Mouse (Mus musculus) kidney, adult 2 months (tissue): ENCODE measurements around the gene RPS10-NUDT3.

Experiments
- CTCF ChIP-seq: fragments of 200-500 bp; conservative IDR thresholded peaks from 2 replicates; pipeline ENCODE4 v1.5.1; 2011; ENCODE audit warnings: low read depth, mild to moderate bottlenecking, control low read depth, low read length, moderate library complexity, mixed read lengths; ENCODE audit not compliant: insufficient read depth, insufficient read length
- POLR2A ChIP-seq: fragments of 200-500 bp; IDR thresholded peaks from one replicate; pipeline ENCODE4 v1.6.1; 2011; ENCODE audit warnings: low read depth, low read length, control low read depth

DNA sequence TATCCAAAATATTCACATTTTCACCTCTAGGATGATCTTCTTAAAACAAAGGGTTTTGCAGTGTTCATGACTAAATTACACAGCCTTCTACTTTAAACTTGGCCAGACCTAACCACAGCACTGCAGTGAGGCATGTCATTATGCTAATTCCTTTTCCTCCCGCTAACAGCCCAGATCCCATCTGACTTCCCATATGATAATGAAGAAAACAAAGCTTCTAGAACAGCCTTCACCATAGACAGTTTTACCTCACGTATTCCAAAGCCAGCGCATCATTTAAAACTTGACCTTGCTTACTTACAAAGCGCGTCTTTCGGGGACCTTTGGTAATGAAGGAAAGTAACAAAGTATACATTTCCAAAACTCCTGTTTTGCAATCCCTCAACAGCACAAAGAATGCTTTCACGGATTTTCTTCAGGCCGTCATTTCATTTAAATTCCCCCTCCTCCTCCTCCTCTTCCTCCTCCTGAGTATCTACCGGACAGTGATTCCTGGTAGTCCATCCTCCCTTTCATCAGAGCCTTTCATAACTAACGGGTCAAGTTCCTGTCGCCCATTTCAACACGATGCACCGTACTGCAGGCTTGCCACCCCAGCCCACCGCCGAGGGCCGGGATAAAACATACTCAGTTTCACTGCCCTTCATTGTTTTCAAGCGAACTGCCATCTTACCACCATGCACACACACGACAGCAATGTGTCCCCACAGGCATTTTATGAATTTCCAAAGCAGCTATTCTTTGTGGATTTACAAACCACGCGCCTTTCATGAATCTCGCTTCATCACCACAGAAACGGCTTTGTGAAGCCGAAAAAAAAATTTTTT, 13.1 kb downstream of the RPS10-NUDT3 start:
- TF ChIP-seq CTCF (no peak), POLR2A (no peak)
